Comparison of ENCODE assay signal across 8 mouse cellular contexts in genomic region chr16:77499537-77500301, GRCm38 (mm10).
DNase-seq lines count a peak whose midpoint lies in the region; ATAC-seq and TF ChIP-seq lines count a peak whose summit lies in the region.

No protein-coding gene starts in this region.

- H3K36me3 ChIP-seq in hindbrain, embryonic 14.5 days (replicated peaks; ENCODE audit: control insufficient read depth, insufficient read depth), result no peaks in the 10 kb centered on the region
- H3K36me3 ChIP-seq in lung, embryonic 16.5 days (ENCODE audit: control insufficient read depth, insufficient read depth, low read length), result no peaks in the 10 kb centered on the region

- no peak for DNase-seq in Patski (ENCODE audit: low read depth, low spot score)
- peak; percentile 88 for DNase-seq in gastrocnemius, adult 2 months
- peak; percentile 83 for DNase-seq in hindbrain, embryonic 14.5 days (ENCODE audit: low spot score)
- peak; percentile 56 to 78 for DNase-seq in layer of hippocampus, postnatal 25 days (ENCODE audit: extremely low spot score in 1 of 2, low spot score in 1 of 2)
- peak; percentile 7 for DNase-seq in retina, embryonic 14.5 days (ENCODE audit: low spot score)
- peak; percentile 85 for DNase-seq in urinary bladder, postnatal 14 days (ENCODE audit: low spot score)

- intact Hi-C loops in gastrocnemius, adult 2 months (cut with DNase I), result loop anchor here (2.0 kb wide), 2 partner anchors 95 to 171 kb away; no protein-coding TSS in a partner anchor

- H3K27ac ChIP-seq in gastrocnemius, adult 2 months, result peak overlapping the region; percentile 89
- H3K27ac ChIP-seq in hindbrain, embryonic 14.5 days, result peak overlapping the region; percentile 88
- H3K27ac ChIP-seq in lung, embryonic 16.5 days (ENCODE audit: low read length), result peak overlapping the region; percentile 85

- peak overlapping the region; percentile 57; the same call in 1 of the 2 replicates for H3K9ac ChIP-seq in hindbrain, embryonic 14.5 days
- peak overlapping the region; percentile 26; the same call in 1 of the 2 replicates for H3K9ac ChIP-seq in lung, embryonic 16.5 days (ENCODE audit: low read length)

- no peaks in the 10 kb centered on the region for H3K9me3 ChIP-seq in hindbrain, embryonic 14.5 days (ENCODE audit: control insufficient read depth, low read length)
- H3K9me3 ChIP-seq in lung, embryonic 16.5 days (ENCODE audit: control insufficient read depth, low read length), result no peaks in the 10 kb centered on the region

- H3K4me1 ChIP-seq in hindbrain, embryonic 14.5 days (replicated peaks; ENCODE audit: control insufficient read depth, insufficient read depth, low read length), result peaks cover 13% of the 10 kb centered on the region; the same call in 1 of the 2 replicates
- H3K4me1 ChIP-seq in lung, embryonic 16.5 days (replicated peaks; ENCODE audit: control insufficient read depth, insufficient read depth, low read length), result peaks cover 3% of the 10 kb centered on the region; the same call in 1 of the 2 replicates

- CTCF ChIA-PET in Patski (lab: Charles Lee), result interaction anchor here (0.8 kb wide), 1 partner anchor 82 kb away, joined by 3 read pairs; no protein-coding TSS in a partner anchor

- H3K27me3 ChIP-seq in Patski, result no peaks in the 10 kb centered on the region
- no peaks in the 10 kb centered on the region for H3K27me3 ChIP-seq in hindbrain, embryonic 14.5 days (ENCODE audit: control insufficient read depth, insufficient read depth, low read length)
- no peaks in the 10 kb centered on the region for H3K27me3 ChIP-seq in lung, embryonic 16.5 days (ENCODE audit: control insufficient read depth, insufficient read depth, low read depth, low read length)

- in situ Hi-C loops in Patski (cut with MboI; ENCODE audit: low pct_unique_long_range_greater_than_20kb), result loop anchor here (5.0 kb wide), 2 partner anchors 77 to 162 kb away; no protein-coding TSS in a partner anchor

- 37% methylated on average over 18 of the region's 18 CpGs for WGBS in hindbrain, embryonic 14.5 days
- WGBS in lung, embryonic 16.5 days, result 12% methylated on average over 18 of the region's 18 CpGs

- peak overlapping the region; percentile 48 for H3K4me2 ChIP-seq in hindbrain, embryonic 14.5 days (replicated peaks)
- H3K4me2 ChIP-seq in lung, embryonic 16.5 days (ENCODE audit: low read depth, low read length), result peak overlapping the region; percentile 63

- TF ChIP-seq CTCF in Patski (IDR thresholded peaks at IDR 0.05), result no peak
- no peak for TF ChIP-seq CTCF in gastrocnemius, adult 2 months (IDR thresholded peaks at IDR 0.05)

- POLR2A ChIA-PET in Patski (lab: Charles Lee), result no interaction called here

- peak overlapping the region; percentile 75 for H3K4me3 ChIP-seq in gastrocnemius, adult 2 months
- peak overlapping the region; percentile 30 for H3K4me3 ChIP-seq in hindbrain, embryonic 14.5 days (replicated peaks; ENCODE audit: low read length)
- peak overlapping the region; percentile 35 for H3K4me3 ChIP-seq in lung, embryonic 16.5 days (ENCODE audit: low read length)

- ATAC-seq in Patski, result peak; percentile 70
- ATAC-seq in common myeloid progenitor, adult 5-6 weeks (replicated peaks; ENCODE audit: low read depth, poor library complexity, severe bottlenecking), result peak; percentile 95
- peak; percentile 81 for ATAC-seq in hindbrain, embryonic 14.5 days (ENCODE audit: low FRiP score)
- peak; percentile 99 for ATAC-seq in lung, embryonic 16.5 days (ENCODE audit: low read depth)
